Mouse (Mus musculus) G1E (cell line): Measurements from ENCODE around the gene Fam53b. TPM values are rescaled to one million over a fixed set of nuclear protein-coding genes. Genes with fewer than 3 reads are reported as not detected.
A peak's percentile ranks its signal among the peaks of the same experiment; 100 is the strongest.

Experiments
- ATAC-seq: 2 replicates; pipeline ENCODE4 v1.8.0; 2016; ENCODE audit warnings: mild to moderate bottlenecking; ENCODE audit not compliant: insufficient number of reproducible peaks, poor library complexity, low FRiP score, severe bottlenecking; ENCODE audit errors: extremely low read depth
- DNase-seq: peaks from one replicate; pipeline ENCODE4 v3.0.0; 2012; ENCODE audit warnings: low spot score
- H3K27me3 ChIP-seq: 2 replicates; pipeline ENCODE4 v1.6.1; 2012; ENCODE audit warnings: mild to moderate bottlenecking, low read length, inconsistent platforms; ENCODE audit not compliant: insufficient read depth
- H3K36me3 ChIP-seq: replicated peaks from 2 replicates; pipeline ENCODE3; 2012; ENCODE audit warnings: mild to moderate bottlenecking, inconsistent platforms
- H3K4me1 ChIP-seq: 2 replicates; pipeline ENCODE4 v1.6.1; 2012; ENCODE audit warnings: low read depth, low read length, inconsistent platforms, mixed read lengths; ENCODE audit not compliant: insufficient read depth
- H3K4me3 ChIP-seq: 2 replicates; pipeline ENCODE4 v1.5.1; 2012; ENCODE audit warnings: low read depth, mild to moderate bottlenecking, inconsistent platforms, low read length, moderate library complexity, mixed read lengths
- H3K9me3 ChIP-seq: replicated peaks from 2 replicates; pipeline ENCODE4 v1.6.1; 2012; ENCODE audit warnings: inconsistent platforms
- CTCF ChIP-seq: IDR thresholded peaks from 2 replicates; pipeline ENCODE4 v1.5.1; 2012; ENCODE audit warnings: low read depth, low read length, inconsistent platforms, mixed read lengths
- GATA1 ChIP-seq: IDR thresholded peaks from 2 replicates; pipeline ENCODE4 v1.6.1; 2012; ENCODE audit warnings: borderline replicate concordance, low read length, inconsistent platforms, mixed read lengths
- GATA2 ChIP-seq: IDR thresholded peaks from 2 replicates; pipeline ENCODE4 v1.6.1; 2012; ENCODE audit warnings: low read depth, low read length, inconsistent platforms, borderline replicate concordance
- POLR2AphosphoS5 ChIP-seq: IDR thresholded peaks from 2 replicates; pipeline ENCODE4 v1.6.1; 2012; ENCODE audit warnings: low read depth, low read length, inconsistent platforms; ENCODE audit not compliant: insufficient replicate concordance
- TAL1 ChIP-seq: conservative IDR thresholded peaks from 2 replicates; pipeline ENCODE4 v1.6.1; 2012; ENCODE audit warnings: low read depth, low read length, inconsistent platforms, mixed read lengths
- polyA plus RNA-seq: library from polyadenylated mRNA; stranded (reverse); fragments of >175 nt; gene quantifications from 2 replicates; pipeline ENCODE4 v1.2.3, GENCODE M21; 2012
- total RNA-seq, 2 experiments: library from RNA; stranded (forward) in 1 of 2; stranded (reverse) in 1 of 2; fragments of 200-1000 nt in 1 of 2; fragments of >200 nt in 1 of 2; fragmentation: Nextera tagmentation in 1 of 2; gene quantifications; 2 replicates each; pipeline ENCODE4 v1.2.3; 2014 to 2017

Gene Fam53b
- total and polyA plus RNA-seq, 3 experiments, result 22.1 to 63.6 (median 23.8) TPM

GRCm38 (mm10) chr7:132811716-132812618 is 1.7 kb downstream of the Fam53b start:
- peaks cover 70% of the 10 kb centered on the region for H3K4me1 ChIP-seq
- no peak for TF ChIP-seq GATA2
- no peak for TF ChIP-seq GATA1
- TF ChIP-seq TAL1, result no peak
- no peak for TF ChIP-seq POLR2AphosphoS5
- TF ChIP-seq CTCF, result no peak
- no peaks in the 10 kb centered on the region for H3K27me3 ChIP-seq

GRCm38 (mm10) chr7:132810879-132811278 is 2.8 kb downstream of the Fam53b start:
- no peaks in the 10 kb centered on the region for H3K27me3 ChIP-seq
- H3K9me3 ChIP-seq, result no peaks in the 10 kb centered on the region
- H3K4me1 ChIP-seq, result peaks cover 80% of the 10 kb centered on the region
- no peak for TF ChIP-seq POLR2AphosphoS5
- peak; percentile 71 for TF ChIP-seq CTCF
- ATAC-seq (peak; percentile 55), DNase-seq (peak; percentile 74)
- H3K4me3 ChIP-seq, result no peak overlapping the region; the same call in 1 of the 2 replicates
- H3K36me3 ChIP-seq, result peaks cover 23% of the 10 kb centered on the region

More at GRCm38 (mm10) chr7:132811716-132812618, 1.7 kb downstream of the Fam53b start:
- DNase-seq (no peak), ATAC-seq (no peak; the same call in 1 of the 2 replicates)
- H3K36me3 ChIP-seq, result peaks cover 12% of the 10 kb centered on the region
- no peaks in the 10 kb centered on the region for H3K9me3 ChIP-seq
- H3K4me3 ChIP-seq, result peak overlapping the region; percentile 85

GRCm38 (mm10) chr7:132810368-132810767 is 3.3 kb downstream of the Fam53b start:
- H3K27me3 ChIP-seq, result no peaks in the 10 kb centered on the region
- H3K4me1 ChIP-seq, result peaks cover 86% of the 10 kb centered on the region
- TF ChIP-seq GATA1 (no peak), POLR2AphosphoS5 (no peak), GATA2 (no peak), TAL1 (no peak), CTCF (no peak)
- no peaks in the 10 kb centered on the region for H3K9me3 ChIP-seq
- DNase-seq (no peak), ATAC-seq (no peak)
- peaks cover 28% of the 10 kb centered on the region for H3K36me3 ChIP-seq
- H3K4me3 ChIP-seq, result no peak overlapping the region; the same call in 1 of the 2 replicates

GRCm38 (mm10) chr7:132809721-132810120 is 4.0 kb downstream of the Fam53b start:
- Histone ChIP-seq H3K4me1 (peaks cover 91% of the 10 kb centered on the region), H3K4me3 (no peak overlapping the region; the same call in 1 of the 2 replicates)

GRCm38 (mm10) chr7:132808841-132809682 is 4.6 kb downstream of the Fam53b start:
- Histone ChIP-seq H3K9me3 (no peaks in the 10 kb centered on the region), H3K4me3 (peak overlapping the region; percentile 62; the same call in 1 of the 2 replicates), H3K27me3 (no peaks in the 10 kb centered on the region), H3K4me1 (peaks cover 96% of the 10 kb centered on the region), H3K36me3 (peaks cover 37% of the 10 kb centered on the region)
- peak; percentile 38 for DNase-seq
- TF ChIP-seq CTCF (no peak), GATA1 (no peak), TAL1 (no peak), GATA2 (no peak), POLR2AphosphoS5 (no peak)
- no peak for ATAC-seq

More at GRCm38 (mm10) chr7:132809721-132810120, 4.0 kb downstream of the Fam53b start:
- ATAC-seq (no peak), DNase-seq (no peak)
- TF ChIP-seq POLR2AphosphoS5 (no peak), CTCF (no peak), TAL1 (no peak)
- Histone ChIP-seq H3K36me3 (peaks cover 32% of the 10 kb centered on the region), H3K9me3 (no peaks in the 10 kb centered on the region), H3K27me3 (no peaks in the 10 kb centered on the region)
